Mouse (Mus musculus) adrenal gland, adult 2 months (tissue): ENCODE measurements around the gene Mrpl17. TPM values are rescaled to one million over a fixed set of nuclear protein-coding genes. Genes with fewer than 3 reads are reported as not detected.

Experiments used
- DNase-seq: peaks from one replicate; pipeline ENCODE4 v3.0.0; 2021
- polyA plus RNA-seq: library from polyadenylated mRNA; depleted of rRNA; stranded (reverse); fragments of >200 nt; gene quantifications from 2 replicates; pipeline ENCODE4 v1.2.3, GENCODE M21; 2012; rRNA removed
- total RNA-seq, 2 experiments: library from RNA; stranded (reverse); gene quantifications; 2 replicates each; pipeline ENCODE4 v1.2.3; 2021

Gene Mrpl17
- total and polyA plus RNA-seq, 3 experiments, result 176 to 252 (median 221) TPM

DNA sequence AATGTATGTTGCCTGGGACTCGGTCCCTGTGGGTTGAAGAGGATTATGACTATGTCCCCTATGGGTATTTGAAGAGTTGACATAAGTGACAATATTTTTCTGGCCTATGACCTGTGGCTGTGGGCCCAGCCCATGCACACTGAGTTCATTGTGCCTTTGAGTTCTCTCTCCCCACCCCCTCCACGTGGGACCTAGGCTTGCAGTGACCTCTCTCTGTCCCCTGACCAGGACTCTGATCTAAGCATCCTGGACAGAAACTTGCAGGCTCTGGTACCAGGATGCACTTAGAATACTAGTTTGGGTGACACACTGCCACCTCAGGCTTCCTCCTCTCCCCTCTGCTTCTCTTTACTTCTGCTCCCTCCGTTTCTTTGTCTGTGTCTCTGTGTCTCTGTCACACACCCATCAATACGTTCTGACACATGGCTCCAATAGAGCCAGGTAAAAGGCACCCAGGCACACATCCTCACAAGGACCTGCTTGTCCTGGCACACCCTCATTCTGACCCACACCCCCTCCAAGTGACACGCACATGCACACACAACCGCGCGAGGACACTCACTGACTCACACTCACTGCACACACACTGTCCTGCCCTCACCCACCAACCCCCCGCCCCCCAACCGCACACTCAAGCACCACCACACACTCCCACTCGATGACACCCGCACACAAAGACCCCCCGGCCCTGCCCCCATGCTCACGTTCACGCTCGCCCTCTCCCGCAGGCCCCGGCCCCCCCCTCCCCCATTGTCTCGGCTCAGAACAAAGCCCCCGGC lies 24.2 kb downstream of the Mrpl17 start:
- DNase-seq, result no peak

DNA sequence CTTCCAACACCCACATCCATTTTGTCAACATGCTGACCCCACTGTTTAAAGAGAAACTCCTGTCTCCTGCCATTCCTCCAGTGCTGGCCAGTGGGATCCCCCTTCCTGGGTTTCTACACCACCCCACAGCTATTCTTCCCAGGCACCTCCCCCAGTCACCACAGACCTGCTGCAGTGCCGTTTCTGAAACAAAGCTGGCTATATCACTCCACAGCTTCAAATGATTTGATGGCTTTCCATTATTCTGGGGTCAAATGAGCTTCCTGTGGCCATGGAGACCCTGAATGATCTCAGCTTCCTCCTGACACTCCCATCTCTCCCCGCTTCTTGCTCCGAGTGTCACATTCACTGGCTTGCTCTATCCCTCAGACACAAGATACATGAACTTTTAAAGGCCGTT lies 26.3 kb downstream of the Mrpl17 start:
- DNase-seq, result no peak

DNA sequence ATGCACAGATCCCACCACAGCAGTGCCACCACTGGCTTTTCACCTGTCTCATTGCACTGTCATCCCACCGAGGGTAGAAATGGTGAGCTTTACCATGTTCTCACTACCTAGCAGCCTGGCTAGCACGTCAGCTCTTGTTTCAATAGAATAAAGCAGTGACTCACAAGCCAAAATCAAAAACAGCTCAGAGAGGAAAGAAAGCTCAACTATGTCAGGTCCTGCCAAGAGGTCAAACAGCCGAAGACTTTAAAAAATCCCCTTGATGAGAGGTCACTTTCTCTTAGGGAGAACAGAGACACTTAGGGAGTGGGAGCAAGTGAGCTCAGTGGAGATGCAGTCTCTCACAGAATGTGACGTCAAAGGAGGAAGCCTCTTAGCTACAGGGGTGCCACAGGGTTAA lies 27.0 kb downstream of the Mrpl17 start:
- no peak for DNase-seq

DNA sequence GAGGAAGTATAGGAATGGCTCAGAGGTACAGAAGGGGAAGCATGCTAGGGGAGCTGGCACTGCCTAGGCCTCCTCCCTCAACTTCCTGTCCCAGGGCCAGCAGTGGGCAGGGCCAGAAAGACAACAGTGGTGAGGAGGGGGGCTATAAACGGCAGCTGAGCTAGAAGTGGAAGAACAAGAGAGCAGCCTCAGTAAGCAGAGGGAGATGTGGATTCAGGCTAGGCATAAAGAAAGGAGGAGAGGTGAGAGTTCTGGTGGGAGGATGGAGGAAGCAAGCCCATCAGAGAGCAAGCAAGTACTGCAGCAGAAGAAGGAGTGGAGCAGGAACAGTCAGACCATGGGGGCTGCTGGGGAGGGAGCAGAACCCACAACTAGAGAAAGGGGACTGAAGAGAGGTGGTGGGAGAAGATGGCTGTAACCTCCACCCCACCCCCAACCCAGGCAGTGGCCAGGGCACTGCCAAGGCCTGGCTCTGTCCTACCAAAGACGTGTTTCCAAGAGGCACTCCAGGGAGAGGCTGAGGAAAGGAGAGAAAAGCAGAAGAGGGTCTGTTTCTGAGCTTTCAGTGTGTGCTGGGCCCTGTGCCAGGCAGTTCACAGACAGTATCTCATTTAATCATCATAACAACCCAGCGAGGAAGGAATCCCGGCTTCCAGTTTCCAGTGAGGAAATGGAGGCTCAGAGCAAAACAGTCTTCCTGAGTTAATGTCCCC lies 32.2 kb downstream of the Mrpl17 start:
- peak; percentile 21 for DNase-seq

DNA sequence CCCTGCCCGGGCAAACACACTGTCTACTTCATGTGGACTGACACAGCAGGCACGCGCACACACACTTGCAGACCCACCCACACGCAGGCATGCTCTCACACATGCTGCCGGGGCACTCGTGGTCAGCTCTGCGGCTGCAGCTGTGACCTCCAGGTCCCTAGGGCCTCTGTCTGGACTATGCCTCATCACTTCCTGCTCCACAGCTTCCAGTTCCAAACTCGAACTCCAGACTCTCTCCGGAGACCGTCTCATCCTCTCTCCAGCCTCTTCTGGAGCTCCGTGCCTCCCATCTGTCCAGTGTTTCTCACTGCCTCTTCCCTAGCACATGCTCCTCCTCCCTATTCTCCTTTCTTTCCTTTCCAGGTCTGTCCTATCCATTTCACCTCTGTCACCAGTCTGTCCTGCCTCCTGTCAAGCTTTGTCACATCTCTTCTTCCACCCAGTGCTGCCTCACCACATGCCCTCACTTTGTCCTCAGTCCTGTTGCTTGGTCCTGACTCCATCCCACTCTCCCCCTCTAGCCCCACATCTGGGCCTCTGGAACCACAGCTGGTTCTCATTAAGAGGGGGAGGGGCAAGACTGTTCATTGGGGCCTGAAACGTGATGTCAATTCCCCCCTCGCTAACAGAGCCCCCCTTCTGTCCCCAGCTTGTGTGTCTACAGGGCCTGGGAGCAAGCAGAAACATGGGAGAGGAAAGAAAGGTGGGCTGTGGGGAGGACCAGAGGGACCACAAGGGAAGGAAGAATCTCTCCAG lies 32.9 kb downstream of the Mrpl17 start:
- DNase-seq, result peak; percentile 60

DNA sequence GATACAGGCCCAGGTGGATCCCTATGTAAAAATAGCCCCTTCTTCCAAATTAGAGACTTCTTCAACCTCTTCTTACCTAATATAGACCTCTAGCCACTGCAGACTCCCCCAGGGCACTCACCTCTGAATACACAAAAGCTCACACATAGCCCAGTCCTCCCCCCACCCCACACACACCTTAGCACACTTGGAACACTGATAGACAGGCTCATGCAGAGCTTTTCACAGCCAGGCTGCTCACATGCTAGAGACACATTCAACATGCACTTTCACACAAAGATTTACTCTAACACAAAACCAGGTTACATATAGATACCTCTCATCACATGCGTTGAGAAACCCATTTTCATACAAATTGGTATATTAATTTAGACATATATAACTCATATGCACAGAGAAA lies 33.6 kb downstream of the Mrpl17 start:
- DNase-seq, result no peak

DNA sequence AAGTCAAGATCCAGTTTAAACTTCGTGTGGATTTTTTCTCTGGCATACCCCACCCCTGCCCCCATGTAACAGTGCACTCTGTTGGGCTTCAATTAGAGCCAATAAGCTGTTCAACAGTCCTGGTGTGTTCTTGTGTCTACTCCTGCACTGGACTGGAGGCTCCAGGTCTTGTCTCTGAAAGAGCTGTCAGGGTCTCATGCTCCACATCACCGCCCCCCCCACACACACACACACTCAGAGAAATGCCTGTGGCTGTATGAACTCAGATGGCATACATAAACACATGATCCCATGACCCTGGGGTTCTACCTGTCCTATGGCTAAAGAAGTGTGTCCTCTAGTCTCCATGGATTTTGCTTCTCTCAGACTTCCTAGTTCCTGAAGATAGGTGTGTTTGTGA lies 34.9 kb downstream of the Mrpl17 start:
- no peak for DNase-seq

DNA sequence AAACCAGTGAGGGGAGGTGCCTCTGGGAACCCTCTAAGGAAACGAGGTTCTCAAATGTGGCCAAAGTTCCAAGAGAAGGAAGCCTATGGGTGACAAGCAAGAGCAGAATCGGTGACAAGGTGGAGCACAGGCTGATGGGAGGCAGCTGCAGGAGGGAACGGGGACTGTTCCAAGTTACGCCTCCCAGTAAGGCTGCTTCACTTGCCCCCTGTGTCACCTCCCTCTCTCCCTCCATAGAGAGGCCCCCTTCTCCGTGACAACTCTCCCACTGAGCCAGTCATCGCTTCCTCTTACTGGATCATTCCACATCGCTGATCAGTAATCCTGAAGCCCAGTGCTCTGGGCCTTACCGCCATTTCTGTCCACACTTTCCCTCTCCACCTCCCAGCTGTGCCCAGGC lies 36.2 kb downstream of the Mrpl17 start:
- no peak for DNase-seq

DNA sequence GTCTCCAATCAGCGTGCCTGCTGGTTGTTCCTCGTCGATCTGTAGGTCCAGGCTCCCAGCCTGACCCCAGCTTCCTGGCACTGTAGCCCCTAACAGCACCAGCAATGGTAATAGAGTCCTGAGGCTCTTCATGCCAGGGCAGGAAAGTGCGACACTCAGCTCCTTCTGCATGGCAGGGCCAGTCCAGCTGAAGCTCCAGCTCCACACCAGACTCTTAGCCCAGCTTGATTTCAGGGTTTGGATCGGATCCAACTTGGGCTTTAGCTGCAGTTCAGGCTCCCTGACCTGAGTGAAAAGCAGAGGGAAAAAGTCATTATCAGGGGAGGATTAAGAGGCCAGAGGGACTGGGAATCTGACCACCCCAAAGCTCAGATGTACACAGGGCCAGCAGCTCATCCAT lies 37.9 kb downstream of the Mrpl17 start:
- DNase-seq, result no peak

DNA sequence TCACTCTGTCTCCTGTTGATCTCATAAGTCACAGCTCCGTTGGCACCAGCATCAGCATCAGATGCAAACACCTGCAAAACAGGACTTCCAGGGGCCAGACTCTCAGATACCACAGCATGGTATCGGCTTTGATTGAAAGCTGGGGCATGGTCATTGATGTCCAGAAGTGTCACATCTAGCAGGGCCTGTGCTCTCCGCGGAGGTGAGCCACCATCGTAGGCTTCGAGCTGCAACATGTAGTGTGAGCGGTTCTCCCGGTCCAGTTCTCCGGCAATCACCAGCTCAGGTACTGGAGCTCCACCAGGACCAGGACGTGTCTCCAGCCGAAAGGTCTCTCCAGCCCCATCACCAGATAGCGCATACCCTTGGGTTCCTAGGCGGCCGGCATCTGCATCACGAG lies 38.6 kb downstream of the Mrpl17 start:
- no peak for DNase-seq

DNA sequence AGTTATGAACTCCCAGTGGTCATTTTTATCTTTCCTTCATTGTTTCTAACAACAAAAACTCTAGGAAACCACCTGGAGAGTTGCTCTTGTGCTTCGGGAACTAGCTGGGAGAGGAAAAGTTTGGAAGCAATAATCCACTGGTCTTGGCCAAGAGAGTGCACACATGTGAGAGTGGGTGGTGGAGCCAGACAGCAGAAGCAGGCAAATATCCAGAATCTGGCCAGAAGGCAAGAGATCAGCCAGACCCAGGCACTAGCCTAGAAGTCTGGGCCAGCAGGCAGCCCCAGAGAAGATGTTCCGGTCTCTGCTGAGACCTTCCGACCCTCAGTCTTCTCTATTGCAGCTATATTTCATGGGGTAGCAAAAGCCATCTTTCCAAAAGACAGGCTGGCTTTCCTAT lies 40.9 kb downstream of the Mrpl17 start:
- DNase-seq, result peak; percentile 20

DNA sequence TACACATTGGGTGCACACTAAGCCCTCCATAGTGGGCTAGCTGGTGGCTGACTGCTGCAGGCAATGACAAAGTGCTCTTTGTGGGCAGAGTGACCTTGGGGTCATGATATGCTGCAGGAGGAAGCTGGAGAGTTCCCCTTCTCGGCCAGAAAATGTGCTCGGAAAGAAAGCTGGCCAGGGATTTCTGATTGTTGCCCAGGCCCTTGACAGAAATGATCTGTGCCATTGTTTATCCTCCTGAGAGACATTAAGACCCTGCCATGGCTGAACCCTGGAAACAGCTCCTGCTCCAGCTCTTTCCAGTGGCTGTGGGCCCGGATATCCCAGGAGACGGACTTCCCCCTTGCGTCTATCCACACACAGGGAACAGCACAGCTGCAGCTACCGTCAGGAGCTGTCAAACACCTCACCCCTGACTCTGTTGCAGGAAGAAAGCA lies 43.2 kb downstream of the Mrpl17 start:
- no peak for DNase-seq

DNA sequence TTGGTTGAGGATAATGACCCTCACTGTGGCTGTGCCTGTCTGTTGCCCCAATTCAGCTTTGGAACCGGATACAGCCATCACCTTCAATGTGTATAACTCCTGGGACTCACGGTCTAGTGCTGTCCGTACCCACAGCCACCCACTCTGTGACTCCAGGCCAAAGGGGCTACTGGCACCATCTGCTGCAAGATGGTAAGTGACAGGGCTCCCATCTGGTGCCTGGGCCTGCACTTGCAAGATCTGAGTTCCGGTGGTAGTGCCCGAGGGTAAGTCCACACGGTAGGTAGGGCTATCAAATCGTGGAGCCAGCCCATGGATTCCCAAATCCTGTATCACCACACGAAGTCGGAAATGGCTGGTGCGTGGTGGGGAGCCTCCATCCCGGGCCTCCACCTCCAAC lies 46.6 kb downstream of the Mrpl17 start:
- no peak for DNase-seq

DNA sequence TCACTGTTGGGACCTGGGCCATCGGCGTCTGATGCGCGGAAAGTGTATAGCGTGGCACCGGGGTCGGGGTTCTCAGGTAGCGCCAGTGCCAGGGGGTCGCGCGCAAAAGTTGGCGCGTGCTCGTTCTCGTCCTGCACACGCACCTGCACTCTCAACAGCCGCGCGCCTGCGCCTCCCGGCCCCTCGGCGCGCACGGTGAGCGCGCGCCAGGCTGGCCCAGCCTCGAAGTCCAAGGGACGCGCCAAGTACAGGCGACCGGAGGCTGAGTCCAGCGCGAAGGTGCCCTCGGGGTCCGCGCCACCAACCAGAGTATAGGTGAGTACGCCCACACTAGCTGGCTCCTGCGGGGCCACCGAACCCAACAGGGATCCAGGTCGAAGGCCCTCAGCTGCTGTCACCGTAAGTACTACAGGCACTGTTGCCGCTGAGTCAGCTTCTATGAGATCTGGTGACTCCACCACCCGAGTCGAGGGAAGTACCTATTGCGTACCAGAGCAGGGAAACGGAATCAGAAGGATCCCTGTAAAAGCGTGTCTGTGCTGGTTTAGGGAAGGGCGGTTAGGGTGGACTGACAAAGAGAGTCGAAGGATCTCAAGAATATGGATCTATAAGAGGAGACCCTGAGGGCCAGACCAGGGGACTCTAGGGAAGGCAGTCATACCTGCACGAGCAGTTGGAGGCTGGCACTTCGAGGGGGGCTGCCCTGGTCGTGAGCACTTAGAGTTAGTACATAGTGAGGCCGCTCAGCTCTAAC lies 48.2 kb downstream of the Mrpl17 start:
- DNase-seq, result no peak

DNA sequence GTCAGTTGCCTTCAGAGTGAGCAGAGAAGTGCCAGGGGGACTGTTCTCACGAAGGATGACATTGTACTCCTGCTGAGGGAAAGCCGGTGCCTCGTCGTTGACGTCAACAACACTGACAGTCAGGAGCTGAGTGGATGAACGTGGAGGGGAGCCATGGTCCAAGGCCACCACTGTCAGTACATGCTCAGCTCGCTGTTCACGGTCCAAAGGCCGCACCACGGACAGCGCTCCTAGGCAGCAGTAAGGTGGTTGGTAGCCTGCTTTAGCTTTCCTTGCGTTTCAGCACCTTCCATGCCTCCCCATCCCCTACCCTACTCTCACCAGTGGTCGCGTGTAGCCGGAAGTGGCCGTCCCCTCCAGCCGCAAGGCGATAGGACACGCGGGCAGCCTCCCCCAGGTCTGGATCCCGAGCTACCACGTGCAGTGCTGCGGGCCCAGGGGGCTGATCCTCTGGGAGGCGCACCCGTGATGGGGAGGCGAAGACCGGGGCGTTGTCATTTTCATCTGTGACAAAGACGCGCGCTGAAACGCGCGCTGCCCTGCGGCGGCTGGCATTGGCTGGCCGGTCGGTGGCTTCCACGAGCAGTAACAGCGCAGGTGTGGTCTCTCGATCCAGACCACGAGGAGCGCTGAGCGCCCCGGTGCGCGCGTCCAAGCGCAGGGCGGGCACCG lies 49.0 kb downstream of the Mrpl17 start:
- peak; percentile 25 for DNase-seq

DNA sequence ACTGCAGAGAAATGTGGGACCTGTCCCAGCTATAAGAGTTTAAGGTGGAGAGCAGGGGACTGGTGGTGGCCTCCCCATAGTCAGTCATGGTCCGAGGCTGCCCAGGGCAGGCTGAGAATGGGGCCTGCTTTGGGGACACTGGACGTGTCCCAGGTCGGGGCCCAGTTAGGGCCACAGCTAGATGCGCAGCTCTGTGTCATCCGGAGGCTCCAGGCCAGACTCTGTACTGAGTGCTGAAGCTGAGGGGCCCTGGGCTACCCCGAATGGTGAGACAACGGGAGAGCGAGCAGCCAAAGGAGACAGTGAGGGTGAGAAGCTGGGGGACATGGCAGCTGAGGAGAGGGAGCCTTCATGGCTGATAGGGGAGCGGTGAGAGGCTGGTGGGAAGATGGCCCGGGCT lies 57.6 kb downstream of the Mrpl17 start:
- no peak for DNase-seq

Other genes starting within 250 kb of the Mrpl17 start
- 10 to 100 TPM; 12.0 to 22.4 TPM for gene Apbb1, start 229.4 kb downstream of the Mrpl17 start, total RNA-seq
- 49.1 and 61.8 TPM in 2 replicates for gene Apbb1, start 229.4 kb downstream of the Mrpl17 start, polyA plus RNA-seq
- gene Hpx, start 211.0 kb downstream of the Mrpl17 start, total RNA-seq, result 1 to 10 TPM in 1 of 2 experiments, under 1 TPM in 1; 0.52 to 7.0 TPM
- gene Hpx, start 211.0 kb downstream of the Mrpl17 start, polyA plus RNA-seq, result 0.25 and 2.0 TPM in 2 replicates
- 10 to 100 TPM; 24.2 to 33.8 TPM for gene Trim3, start 177.5 kb downstream of the Mrpl17 start, total RNA-seq
- 34.6 and 36.2 TPM in 2 replicates for gene Trim3, start 177.5 kb downstream of the Mrpl17 start, polyA plus RNA-seq
- gene Timm10b, start 171.0 kb downstream of the Mrpl17 start, total RNA-seq, result 100 to 1,000 TPM; 110 to 128 TPM
- gene Timm10b, start 171.0 kb downstream of the Mrpl17 start, polyA plus RNA-seq, result 120 and 145 TPM in 2 replicates
- gene Arfip2, start 170.7 kb downstream of the Mrpl17 start, total RNA-seq, result 10 to 100 TPM; 55.5 to 65.4 TPM
- gene Arfip2, start 170.7 kb downstream of the Mrpl17 start, polyA plus RNA-seq, result 68.3 and 76.9 TPM in 2 replicates
- 1 to 10 TPM; 7.4 to 8.9 TPM for gene Gm45799, start 170.5 kb downstream of the Mrpl17 start, total RNA-seq
- 562 and 695 TPM in 2 replicates for gene Gm45799, start 170.5 kb downstream of the Mrpl17 start, polyA plus RNA-seq
- 1 to 10 TPM; 2.3 to 2.7 TPM for gene Dnhd1, start 160.3 kb downstream of the Mrpl17 start, total RNA-seq
- gene Dnhd1, start 160.3 kb downstream of the Mrpl17 start, polyA plus RNA-seq, result 1.3 and 1.5 TPM in 2 replicates
- gene Ilk, start 74.5 kb downstream of the Mrpl17 start, total RNA-seq, result 100 to 1,000 TPM; 139 to 166 TPM
- 82.1 and 87.8 TPM in 2 replicates for gene Ilk, start 74.5 kb downstream of the Mrpl17 start, polyA plus RNA-seq
- 10 to 100 TPM; 14.8 to 17.6 TPM for gene Rrp8, start 73.7 kb downstream of the Mrpl17 start, total RNA-seq
- 7.9 and 9.2 TPM in 2 replicates for gene Rrp8, start 73.7 kb downstream of the Mrpl17 start, polyA plus RNA-seq
- 100 to 1,000 TPM; 231 to 239 TPM for gene Taf10, start 66.7 kb downstream of the Mrpl17 start, total RNA-seq
- 639 and 733 TPM in 2 replicates for gene Taf10, start 66.7 kb downstream of the Mrpl17 start, polyA plus RNA-seq
- 100 to 1,000 TPM; 113 to 129 TPM for gene Tpp1, start 58.9 kb downstream of the Mrpl17 start, total RNA-seq
- 200 and 305 TPM in 2 replicates for gene Tpp1, start 58.9 kb downstream of the Mrpl17 start, polyA plus RNA-seq
- 1 to 10 TPM; 4.4 to 8.2 TPM for gene Dchs1, start 23.4 kb downstream of the Mrpl17 start, total RNA-seq
- 8.2 and 9.5 TPM in 2 replicates for gene Dchs1, start 23.4 kb downstream of the Mrpl17 start, polyA plus RNA-seq
- gene Gm4070, start 142.9 kb upstream of the Mrpl17 start, total RNA-seq, result 10 to 100 TPM in 1 of 2 experiments, 1 to 10 TPM in 1; 8.9 to 10.9 TPM
- gene Gm4070, start 142.9 kb upstream of the Mrpl17 start, polyA plus RNA-seq, result 0.27 and 0.30 TPM in 2 replicates